Mouse (Mus musculus): ENCODE data around the gene Ppp1r21.

Gene Ppp1r21

DNA sequence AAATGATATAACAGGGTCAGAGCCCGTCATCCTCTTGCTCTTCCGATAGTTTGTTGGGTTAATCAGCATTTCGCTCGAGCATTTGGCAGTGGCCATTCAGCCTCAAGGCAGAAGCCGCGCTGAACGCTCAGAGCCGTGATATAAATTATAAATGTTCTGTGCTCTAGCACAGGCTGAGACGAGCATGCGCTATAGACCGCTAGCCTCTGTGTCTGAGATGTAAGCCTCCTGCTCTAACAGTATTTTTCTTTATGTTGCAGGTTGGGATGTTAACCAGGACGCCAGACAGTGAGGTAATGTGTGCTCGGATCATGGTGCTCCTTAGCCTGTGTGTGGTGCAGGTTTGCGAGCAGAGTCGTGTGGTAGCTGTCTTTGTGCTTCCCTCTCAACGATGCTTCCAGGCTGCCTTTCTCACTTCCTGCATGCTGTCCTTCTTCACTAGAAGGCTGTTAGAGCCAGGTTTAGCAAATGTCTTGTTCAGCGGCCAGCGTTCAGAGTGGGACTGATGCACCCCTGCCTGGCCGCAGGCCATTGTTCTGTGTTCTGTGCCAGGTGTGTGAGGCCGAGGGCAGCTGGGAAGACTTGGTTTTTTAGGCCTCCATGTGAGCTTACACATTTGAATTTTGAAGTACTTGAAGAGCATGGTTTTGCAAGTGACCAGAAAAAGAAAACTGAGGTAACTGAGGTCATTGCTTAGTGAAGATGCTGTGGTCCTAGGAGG lies 48.8 kb downstream of the Ppp1r21 start:
- no peak for DNase-seq

DNA sequence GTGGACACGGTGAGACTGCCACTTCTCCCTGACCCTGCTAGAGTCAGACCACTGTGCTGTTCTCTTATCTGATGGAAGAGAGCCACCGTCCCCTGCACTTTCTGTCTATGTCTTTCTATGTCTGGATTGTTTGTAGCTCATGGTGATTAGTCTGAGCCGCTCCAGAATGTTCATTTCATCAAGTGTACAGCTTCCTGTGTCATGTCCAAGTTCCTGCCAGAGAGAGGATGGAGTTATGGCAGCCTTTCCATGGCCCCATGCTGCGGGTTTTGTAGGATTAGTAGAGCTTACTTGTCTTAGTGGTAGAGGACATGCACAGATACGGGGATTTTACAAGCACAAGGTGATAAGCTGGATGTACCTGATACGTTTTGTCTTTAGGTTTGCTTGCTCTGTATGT lies 50.6 kb downstream of the Ppp1r21 start:
- DNase-seq: no peak

DNA sequence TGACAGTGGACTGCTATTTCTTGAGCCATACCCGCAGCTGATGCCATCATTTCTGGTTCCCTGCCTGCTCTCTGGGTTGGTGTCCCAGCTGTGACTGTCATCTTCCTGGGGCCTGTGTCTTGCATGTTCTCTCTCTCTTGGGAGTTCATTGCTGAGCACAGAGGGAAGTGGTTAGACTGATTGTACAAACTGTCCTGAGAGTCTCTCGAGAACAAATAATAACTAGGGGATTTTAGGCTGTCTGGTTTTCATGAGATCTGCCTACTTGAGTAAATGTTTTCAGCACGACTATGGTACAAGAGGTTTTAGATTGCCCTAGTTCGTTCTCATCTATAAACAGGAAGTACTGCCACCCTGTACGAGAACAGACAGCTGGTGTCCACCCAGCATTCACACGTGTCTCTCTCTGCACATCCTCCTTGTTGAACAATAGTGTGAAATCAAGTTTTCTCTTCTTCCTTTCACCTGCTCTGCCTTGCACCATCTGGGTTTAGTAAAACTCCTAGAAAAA lies 51.6 kb downstream of the Ppp1r21 start:
- DNase-seq: no peak

DNA sequence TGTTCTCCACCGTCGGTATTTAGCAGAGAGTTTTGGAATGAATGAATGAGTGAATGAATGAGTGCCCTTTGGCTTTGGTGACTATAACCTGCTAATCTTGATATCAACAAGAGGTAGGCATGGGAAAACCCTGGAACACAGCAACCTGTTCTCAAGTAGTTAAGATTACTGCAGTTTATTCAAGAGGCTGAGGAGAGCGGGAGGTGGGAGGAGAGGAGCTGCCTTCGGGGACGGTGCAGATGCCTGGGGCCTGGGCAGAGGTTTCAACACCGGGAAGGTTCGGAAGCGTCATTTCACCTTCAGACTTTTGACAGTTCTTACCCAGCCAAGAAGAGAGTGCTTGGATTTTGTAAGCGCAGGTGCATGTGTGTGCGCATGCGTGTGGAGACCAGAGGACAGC lies 53.1 kb downstream of the Ppp1r21 start:
- no peak for DNase-seq

DNA sequence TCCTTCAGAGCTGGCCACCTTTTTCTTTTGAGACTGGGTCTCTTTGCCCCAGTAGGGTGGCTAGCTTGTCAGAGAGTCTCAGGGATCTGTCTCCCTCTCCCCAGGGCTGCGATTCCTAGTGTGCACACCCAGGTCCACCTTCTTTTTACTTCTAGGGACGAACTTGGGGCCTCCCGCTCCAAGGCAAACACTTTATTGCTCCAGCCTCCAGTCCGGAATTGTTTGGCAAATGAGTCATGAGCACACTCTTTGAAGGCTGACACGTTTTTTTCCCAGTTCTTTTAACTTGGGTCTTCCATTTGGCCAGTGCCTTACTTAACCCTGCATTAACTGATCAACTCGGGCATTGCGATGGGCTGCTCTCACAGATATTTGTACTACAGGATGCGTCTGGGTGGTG lies 53.5 kb downstream of the Ppp1r21 start:
- DNase-seq: no peak

DNA sequence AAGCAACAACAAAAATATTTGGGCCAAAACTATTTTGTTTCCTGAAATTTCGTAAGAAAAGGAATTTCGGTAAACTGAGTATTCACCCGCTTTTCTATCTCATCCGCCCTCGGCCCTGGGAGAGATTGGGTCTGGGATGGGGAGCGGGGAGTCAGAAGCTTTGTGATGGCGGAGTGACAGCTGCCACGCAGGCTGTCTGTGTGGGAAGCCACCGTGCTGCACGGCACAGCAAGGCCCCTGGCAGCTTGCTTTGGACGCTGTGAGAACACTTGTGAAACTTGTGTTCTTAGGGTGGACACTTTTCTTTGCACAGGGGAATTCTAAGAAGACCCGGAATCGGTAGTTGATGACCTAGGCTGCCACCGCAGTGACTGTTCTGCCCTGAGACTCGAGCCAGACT lies 57.5 kb downstream of the Ppp1r21 start:
- no peak for DNase-seq

DNA sequence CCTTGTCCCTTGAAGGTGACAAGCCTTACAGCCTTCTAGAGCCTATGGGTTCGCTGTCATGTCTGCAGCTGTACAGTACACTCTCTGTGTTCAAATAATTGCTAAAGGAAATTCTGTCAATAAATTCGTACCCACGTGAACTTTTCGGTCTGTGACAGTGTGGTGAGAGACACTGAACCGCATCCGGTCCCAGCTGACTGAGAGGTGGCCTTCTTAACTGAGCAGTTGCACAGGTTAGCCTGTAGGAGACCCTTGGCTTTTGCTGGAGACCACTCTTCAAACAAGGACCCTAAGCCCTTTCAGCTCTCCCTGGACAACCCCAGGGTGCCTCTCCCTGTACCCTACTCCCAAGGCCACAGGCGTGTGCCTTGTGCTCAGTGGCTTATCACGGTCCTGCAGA lies 58.3 kb downstream of the Ppp1r21 start:
- DNase-seq: no peak

DNA sequence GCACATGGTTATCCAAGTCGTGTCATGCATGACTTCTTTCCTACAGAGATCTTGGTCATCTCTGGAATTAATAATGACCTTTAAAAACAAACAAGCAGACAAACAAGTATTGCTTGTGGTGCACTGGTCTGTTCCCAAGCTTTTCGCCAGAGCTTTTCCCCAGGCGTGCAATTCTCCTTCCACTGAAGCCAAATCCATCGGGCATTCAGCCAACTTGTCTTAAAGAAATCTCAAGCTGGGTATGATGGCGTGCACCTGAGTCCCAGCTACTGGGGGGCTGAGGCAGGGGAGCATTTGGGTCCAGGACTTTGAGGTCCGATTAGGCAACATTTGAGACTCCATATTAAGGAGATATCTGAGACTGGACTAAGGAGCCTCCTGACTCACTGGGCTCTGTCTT lies 60.3 kb downstream of the Ppp1r21 start:
- no peak for DNase-seq

DNA sequence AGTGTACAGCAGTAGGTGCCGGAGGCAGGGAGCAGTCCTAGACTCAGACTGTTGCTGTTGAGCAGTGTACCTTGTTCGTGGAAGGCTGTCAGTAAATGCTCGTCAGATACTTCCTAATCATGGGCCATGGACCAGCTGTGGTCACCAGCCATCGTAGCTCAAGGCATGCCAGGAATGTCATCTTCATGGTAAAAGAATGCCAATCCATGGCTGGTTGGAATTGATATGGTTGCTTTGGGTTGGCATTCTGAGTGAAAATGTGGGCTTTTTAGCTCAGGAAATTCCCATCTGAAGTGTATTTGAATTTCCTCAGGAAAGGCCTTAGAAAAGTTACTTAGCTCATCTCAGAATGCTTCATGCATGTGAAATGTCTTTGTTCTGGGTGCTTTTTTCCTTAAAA lies 65.2 kb downstream of the Ppp1r21 start:
- no peak for DNase-seq

DNA sequence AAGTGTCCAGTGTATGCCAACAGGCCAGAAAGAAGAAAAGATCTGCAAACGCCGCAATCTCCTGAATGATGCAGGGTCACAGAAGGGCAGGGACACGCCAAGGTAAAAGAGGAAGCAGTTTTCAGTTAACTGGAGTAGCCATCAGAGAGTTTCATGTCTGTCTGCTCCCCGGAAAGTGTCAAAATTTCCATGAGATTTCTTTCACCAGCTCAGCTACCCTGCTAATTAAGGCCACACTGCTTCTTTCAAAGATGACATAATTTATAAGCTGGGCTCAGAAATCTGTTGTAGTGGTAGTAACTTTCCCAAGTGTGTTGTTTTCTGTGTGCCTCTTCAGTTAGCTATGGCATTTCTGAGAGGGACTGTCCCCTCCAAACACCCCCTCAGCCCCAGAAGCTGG lies 66.2 kb downstream of the Ppp1r21 start:
- no peak for DNase-seq

DNA sequence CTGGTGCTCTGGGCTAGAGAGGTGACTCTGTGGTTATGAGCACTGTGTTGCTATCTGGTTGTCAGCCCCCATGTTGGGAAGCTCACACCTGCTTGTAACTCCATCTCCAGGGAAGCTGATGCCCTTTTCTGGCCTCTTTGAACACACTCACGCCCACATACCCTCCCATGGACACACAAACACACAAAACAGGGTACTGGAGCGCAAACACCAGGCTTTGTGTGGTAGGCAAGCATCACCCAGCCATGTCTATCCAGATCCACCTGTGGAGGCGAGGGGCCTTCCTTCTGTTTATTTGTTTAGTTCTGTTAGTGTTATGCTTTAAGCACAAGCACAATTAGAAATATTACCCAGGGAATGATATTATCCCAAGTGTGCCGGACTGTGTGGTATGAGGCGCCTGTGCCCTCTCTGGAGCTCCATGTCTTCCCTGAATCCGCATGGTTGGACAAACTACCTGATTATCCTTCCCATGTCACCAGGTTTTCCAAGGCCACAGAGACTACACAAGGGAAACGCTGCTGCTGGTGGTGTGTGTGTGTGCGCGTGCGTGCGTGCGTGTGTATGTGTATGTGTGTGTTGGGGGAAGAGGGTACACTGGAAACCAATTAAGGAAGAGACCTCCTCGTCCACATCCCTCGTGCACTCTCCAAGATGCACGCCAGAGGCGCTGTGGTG lies 66.8 kb downstream of the Ppp1r21 start:
- DNase-seq: no peak

DNA sequence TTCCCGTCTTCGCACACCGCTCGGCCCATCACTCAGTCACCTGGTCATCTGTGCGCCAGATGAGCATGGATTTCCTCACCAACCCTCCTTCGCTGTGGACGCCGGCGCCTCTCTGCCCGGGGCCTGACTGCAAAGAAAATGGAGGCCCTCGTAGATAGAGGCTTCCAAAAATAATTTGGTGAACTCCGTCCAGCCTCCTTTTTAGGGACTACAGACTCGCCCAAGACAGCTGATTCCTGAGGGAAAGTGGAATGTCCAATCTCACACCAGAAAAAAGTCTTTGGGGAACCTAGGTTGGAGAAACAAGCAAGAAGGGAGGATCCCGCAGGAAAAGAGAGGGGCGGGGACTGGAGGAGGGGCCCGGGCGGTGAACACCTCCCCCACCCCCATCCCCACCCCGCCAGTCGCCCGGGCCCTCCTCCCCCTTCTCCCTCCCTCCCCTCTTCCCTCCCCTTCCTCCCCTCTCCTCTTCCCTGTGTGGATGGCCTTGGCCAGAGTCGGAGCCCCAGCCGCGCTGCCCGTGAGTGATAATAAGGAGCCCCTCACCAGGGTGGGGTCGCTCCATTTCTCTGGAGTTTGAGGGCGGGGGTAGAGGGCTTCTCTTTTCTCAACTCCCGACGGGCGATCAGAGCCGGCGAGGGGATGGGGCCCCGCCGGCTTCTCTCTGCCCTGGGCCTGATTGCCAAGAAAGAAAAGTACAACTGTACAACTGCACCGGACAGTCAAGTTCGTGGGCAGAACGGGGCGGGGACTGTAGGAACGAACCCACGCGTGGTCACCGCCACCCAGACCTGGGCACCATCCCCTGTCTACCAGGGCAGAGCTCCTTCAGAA lies 67.5 kb downstream of the Ppp1r21 start, which contains the start of gene Ston1:
TSS of gene Ston1 (plus strand) at position 463 of the 834 bp plus-strand sequence.
- DNase-seq: peak; percentile 90

DNA sequence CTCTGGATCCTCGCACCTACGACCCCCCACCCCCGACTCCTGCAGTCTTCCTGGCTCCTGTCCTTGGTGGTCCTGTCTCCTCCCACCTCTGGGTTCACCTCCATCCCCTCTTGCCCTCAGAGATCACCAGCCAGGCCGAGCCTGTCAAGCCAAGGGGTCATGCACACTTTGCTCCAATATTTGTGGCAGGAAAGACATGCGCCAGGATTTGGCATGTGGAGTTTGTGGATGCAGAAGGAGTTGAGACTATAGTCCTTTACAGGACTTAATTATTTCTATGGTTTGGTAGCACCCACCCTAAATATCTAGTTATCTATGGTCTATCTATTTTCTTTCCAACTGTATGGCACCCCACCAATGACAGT lies 68.1 kb downstream of the Ppp1r21 start:
- no peak for DNase-seq

DNA sequence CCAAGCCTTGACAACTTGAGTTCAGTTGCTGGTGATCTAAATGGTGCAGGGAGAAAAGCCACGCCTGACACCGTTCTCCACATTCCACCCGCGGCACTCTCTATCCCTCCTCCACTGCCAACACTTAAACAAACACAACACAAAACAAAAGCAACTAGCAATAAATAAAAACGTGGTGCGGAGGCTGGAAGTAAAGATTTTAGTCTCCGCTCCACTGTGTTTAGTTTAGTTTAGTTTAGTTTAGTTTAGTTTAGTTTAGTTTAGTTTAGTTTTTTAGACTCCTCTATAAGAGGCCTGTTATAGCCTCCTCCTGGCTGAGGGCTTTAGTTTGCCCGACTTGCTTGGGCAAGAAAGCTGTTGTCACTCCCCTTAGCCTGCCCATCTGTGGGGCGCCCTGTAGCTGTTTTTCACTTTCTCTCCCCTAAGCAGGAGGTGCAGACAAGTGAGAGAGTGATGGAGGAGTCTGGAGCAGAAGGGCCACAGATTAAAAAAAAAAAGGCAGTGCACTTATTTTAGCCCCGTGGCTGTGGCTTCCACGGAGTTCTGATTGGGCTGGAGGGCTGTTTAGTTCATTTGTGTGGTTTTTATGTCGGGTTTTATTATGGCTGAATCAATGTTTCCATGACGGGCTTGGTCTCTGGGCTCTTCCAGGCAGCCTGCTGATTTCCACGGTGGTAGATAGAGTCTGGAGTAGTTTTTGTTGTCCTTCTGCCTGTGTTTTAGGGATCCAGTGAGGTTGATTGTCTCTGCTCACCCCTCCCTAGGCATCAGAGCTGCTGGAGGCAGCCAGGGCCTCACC lies 68.9 kb downstream of the Ppp1r21 start:
- peak; percentile 45 for DNase-seq

DNA sequence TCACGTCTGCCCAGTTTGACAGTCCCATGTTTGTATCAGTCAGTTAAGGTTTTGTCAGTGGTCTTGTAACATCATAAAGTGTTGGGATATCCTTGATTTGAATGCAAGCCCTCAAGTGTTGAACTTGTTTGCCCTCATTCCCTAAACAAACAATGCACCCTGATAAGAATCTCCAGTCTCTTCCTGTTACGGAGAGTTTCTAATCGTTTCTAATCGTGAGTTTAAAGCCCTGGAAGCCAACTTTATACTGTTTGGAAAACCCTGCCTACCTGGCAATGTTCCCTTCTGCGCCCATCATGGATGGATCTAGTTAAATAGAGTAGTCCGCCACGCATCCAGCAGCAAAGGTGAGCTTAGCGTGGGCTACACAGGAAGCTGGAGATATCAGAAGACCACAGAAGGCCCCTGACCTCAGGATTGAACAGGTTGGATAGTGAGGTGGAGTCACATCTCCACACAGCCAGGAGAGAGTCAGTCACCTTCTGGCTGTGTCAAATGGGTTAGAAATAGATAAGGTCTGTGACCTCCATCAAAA lies 70.6 kb downstream of the Ppp1r21 start:
- DNase-seq: no peak

DNA sequence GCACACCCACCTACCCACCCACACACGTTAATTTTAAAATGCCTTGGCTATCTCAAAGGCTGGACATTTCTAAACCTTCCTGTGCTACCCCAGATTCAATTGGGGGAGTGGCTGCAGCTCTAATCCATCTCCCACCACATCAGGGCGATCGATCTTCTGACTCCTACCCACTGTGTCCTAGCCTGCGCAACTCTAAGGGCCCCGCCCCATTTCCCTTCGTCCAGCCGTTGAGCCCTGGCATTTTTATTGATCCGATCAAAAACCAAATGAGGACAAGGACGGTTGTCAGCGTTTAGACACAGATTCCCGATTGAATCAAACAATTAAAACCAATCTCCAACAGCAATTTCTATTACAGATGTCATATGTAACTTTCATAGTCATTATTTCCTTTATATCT lies 74.0 kb downstream of the Ppp1r21 start:
- no peak for DNase-seq

DNA sequence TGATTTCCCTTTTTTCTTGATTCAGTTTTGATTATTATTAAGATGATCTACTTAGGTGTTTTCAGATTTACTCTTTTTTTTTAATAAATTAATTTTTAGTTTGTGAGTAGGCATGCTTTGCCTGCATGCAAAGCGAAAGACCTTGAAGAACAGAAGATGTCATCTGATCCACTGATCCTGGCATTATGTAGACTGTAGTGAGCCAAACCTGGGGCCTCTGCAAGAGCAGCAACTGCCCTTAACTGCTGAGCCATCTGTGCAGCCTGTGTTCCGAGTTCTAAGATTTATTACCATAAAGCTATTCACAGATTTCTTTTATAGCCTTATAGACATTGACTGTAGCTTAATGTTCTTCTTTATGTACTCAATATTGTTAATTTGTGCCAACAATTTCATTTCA lies 76.1 kb downstream of the Ppp1r21 start:
- no peak for DNase-seq

DNA sequence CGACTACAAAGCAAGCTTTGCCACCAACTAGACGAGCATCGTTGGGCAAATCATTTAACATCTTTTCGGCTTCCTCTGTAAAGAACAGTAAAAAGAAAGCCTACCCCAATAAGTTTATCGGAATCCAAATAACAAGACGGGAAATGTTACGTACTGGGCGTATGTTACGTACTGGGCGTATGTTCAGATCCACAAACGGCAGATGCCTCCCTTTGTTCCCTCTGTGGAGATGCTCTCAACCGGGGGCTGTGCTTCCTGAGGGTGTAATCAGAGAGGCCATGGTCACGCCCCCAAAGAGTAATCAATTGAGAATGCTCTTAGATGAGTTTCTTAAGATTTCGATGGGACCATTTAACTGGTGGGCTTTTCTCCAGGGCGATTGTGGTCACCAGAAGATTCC lies 79.4 kb downstream of the Ppp1r21 start:
- DNase-seq: no peak

DNA sequence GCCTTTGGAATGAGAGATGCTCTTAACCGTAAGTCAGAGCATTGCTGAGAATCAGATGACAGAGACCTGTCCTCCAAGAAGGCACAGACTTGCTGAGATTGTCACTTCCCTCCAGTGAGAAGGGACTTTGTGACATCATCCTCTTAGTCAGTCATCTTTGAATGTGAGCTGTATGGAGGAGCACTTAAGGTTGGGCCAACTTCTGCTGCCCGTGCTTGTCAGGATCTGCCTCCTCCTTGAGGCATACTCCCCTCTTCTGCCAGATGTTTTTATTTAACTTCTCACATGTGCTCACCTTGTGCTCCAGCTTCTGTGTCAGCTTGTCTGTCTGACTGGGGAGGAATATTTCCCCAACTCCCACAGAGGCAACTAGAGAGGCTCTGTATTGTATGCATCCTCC lies 81.1 kb downstream of the Ppp1r21 start:
- no peak for DNase-seq

DNA sequence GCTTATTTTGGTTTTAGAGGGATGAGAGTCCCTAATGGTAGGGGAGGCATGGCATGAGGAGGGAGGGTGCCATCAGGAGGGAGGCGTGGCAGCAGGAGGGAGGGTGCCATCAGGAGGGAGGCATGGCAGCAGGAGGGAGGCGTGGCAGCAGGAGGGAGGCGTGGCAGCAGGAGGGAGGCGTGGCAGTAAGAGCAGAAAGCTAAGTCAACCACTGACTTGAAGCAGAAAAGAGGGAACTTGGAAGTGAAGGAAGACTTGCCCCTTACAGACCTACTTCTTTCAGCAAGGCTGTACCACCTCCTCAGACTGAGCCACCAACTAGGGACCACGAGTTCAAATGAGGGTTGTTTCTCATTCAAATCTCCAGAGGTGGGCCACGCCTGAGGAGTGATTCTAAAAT lies 83.3 kb downstream of the Ppp1r21 start:
- DNase-seq: no peak

DNA sequence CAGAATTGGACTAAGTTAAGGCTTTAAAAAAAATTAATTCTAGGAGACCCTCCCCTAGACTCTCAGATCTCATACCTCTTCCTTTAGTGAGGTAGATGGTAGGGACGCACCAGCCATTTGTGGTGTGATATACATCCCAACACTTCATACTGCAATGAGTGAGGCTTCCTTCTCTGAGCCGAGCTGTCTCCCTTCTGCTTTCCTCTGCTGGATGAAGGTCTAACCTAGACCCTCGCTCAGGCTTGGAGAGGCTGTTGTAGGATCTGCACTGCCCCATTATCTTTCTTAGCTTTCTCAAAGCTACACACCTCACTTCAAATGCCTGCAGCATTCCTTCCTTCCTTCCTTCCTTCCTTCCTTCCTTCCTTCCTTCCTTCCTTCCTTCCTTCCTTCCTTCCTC lies 83.8 kb downstream of the Ppp1r21 start:
- DNase-seq: no peak

DNA sequence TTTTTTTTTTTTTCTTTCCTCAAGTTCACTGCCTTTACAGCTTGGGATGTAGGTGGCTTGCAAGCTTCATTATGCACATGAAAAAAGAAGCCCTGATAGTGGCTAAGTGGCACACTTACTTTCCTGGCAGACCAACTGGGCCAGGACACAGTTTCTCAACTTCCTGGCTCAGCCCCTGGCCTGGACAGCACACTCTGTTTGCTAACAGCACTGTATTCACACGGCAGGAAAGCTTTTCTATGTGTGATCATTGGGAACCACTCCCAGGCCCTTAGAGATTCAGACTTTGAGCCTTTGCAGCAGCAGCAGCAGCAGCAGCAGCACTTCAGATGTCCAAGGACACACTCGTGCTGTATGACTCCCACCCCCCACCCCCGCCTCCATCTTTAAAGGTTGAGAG lies 84.3 kb downstream of the Ppp1r21 start:
- no peak for DNase-seq

DNA sequence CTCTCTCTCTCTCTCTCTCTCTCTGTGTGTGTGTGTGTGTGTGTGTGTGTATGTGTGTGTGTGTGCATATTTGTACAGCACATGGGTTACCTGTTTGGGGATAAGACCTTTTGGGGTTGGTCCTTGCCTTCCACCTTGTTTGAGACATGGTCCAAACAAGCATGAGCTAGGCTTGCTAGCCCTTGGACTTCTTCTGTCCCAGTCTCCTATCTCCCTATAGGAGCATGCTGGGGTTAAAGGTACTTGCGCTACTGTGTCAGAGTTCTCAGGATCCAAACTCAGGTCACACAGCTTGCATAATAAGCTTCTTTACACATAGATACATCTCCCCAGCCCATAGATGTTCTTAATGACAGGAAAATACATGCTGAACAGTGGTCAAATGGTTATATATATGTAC lies 84.8 kb downstream of the Ppp1r21 start:
- no peak for DNase-seq
